Mouse (Mus musculus): ENCODE measurements around the gene Phactr1. TPM values are rescaled to one million over a fixed set of nuclear protein-coding genes. Genes with fewer than 3 reads are reported as not detected.

The Phactr1 gene
- polyA plus RNA-seq, 1 experiment from 2014 or later: 58.4 TPM

- no peak for ATAC-seq (ENCODE audit: low read depth)
- H3K27ac ChIP-seq (ENCODE audit: low read depth, low read length): no peak overlapping the region
- no peak overlapping the region for H3K4me2 ChIP-seq (ENCODE audit: low read depth, low read length)
- 0 out of 2 replicates have a peak, but pooled peaks cover 5% of the 10 kb centered on the region for H3K36me3 ChIP-seq (ENCODE audit: control insufficient read depth, insufficient read depth, low read length)
- H3K27me3 ChIP-seq (ENCODE audit: control insufficient read depth, insufficient read depth, low read length): no peaks in the 10 kb centered on the region
- 61% methylated on average over 5 of the region's 5 CpGs for WGBS
- H3K9me3 ChIP-seq (ENCODE audit: control insufficient read depth, low read length): no peaks in the 10 kb centered on the region
- H3K4me3 ChIP-seq (ENCODE audit: low read depth, low read length): no peak overlapping the region
- no peaks in the 10 kb centered on the region for H3K4me1 ChIP-seq (ENCODE audit: control insufficient read depth, insufficient read depth, low read length)
- no peak overlapping the region for H3K9ac ChIP-seq (replicated peaks; ENCODE audit: low read depth, low read length)
These were observed 476.9 kb downstream of the Phactr1 start for GRCm38 (mm10) chr13:43157370-43157769.

- Histone ChIP-seq H3K4me1 (ENCODE audit: control insufficient read depth, insufficient read depth, low read length) (no peaks in the 10 kb centered on the region), H3K9ac (replicated peaks; ENCODE audit: low read depth, low read length) (no peak overlapping the region), H3K27me3 (ENCODE audit: control insufficient read depth, insufficient read depth, low read length) (no peaks in the 10 kb centered on the region), H3K27ac (ENCODE audit: low read depth, low read length) (peak overlapping the region; percentile 66), H3K4me2 (ENCODE audit: low read depth, low read length) (no peak overlapping the region), H3K9me3 (ENCODE audit: control insufficient read depth, low read length) (no peaks in the 10 kb centered on the region), H3K4me3 (ENCODE audit: low read depth, low read length) (no peak overlapping the region), H3K36me3 (ENCODE audit: control insufficient read depth, insufficient read depth, low read length) (0 out of 2 replicates have a peak, but pooled peaks cover 6% of the 10 kb centered on the region)
- 19% methylated on average over 5 of the region's 5 CpGs for WGBS
- ATAC-seq (ENCODE audit: low read depth): peak; percentile 82; the same call in 1 of the 2 replicates
These were observed 477.9 kb downstream of the Phactr1 start for GRCm38 (mm10) chr13:43158281-43158680.

GRCm38 (mm10) chr13:43159429-43159828 is 479.0 kb downstream of the Phactr1 start:
- Histone ChIP-seq H3K4me3 (ENCODE audit: low read depth, low read length) (no peak overlapping the region), H3K9ac (replicated peaks; ENCODE audit: low read depth, low read length) (no peak overlapping the region), H3K36me3 (ENCODE audit: control insufficient read depth, insufficient read depth, low read length) (0 out of 2 replicates have a peak, but pooled peaks cover 6% of the 10 kb centered on the region), H3K27ac (ENCODE audit: low read depth, low read length) (no peak overlapping the region), H3K4me1 (ENCODE audit: control insufficient read depth, insufficient read depth, low read length) (no peaks in the 10 kb centered on the region), H3K27me3 (ENCODE audit: control insufficient read depth, insufficient read depth, low read length) (no peaks in the 10 kb centered on the region), H3K4me2 (ENCODE audit: low read depth, low read length) (no peak overlapping the region), H3K9me3 (ENCODE audit: control insufficient read depth, low read length) (no peaks in the 10 kb centered on the region)
- ATAC-seq (ENCODE audit: low read depth): 0 out of 2 replicates have a peak, but pooled peaks have one; percentile 2
- whole genome bisulfite sequencing: 53% methylated on average over 3 of the region's 3 CpGs

- Histone ChIP-seq H3K36me3 (ENCODE audit: control insufficient read depth, insufficient read depth, low read length) (peaks cover 10% of the 10 kb centered on the region; the same call in 1 of the 2 replicates), H3K27ac (ENCODE audit: low read depth, low read length) (no peak overlapping the region), H3K4me2 (ENCODE audit: low read depth, low read length) (no peak overlapping the region), H3K9ac (replicated peaks; ENCODE audit: low read depth, low read length) (no peak overlapping the region), H3K27me3 (ENCODE audit: control insufficient read depth, insufficient read depth, low read length) (no peaks in the 10 kb centered on the region), H3K4me1 (ENCODE audit: control insufficient read depth, insufficient read depth, low read length) (peaks cover 5% of the 10 kb centered on the region; the same call in 1 of the 2 replicates), H3K4me3 (ENCODE audit: low read depth, low read length) (no peak overlapping the region), H3K9me3 (ENCODE audit: control insufficient read depth, low read length) (no peaks in the 10 kb centered on the region)
- 83% methylated on average over 9 of the region's 9 CpGs for WGBS
- ATAC-seq (ENCODE audit: low read depth): no peak
These were observed 487.3 kb downstream of the Phactr1 start for GRCm38 (mm10) chr13:43167721-43168120.

- Histone ChIP-seq H3K4me3 (ENCODE audit: low read depth, low read length) (peak within 1 kb of the TSS; percentile 63), H3K27ac (ENCODE audit: low read depth, low read length) (peak within 1 kb of the TSS; percentile 88), H3K9ac (replicated peaks; ENCODE audit: low read depth, low read length) (peak within 1 kb of the TSS; percentile 80), H3K4me2 (ENCODE audit: low read depth, low read length) (peak within 1 kb of the TSS; percentile 78), H3K4me1 (ENCODE audit: control insufficient read depth, insufficient read depth, low read length) (peaks cover 5% of the 10 kb centered on the region; the same call in 1 of the 2 replicates), H3K27me3 (ENCODE audit: control insufficient read depth, insufficient read depth, low read length) (no peaks in the 10 kb centered on the region), H3K36me3 (ENCODE audit: control insufficient read depth, insufficient read depth, low read length) (no peaks in the 10 kb centered on the region), H3K9me3 (ENCODE audit: control insufficient read depth, low read length) (no peaks in the 10 kb centered on the region)
- ATAC-seq (ENCODE audit: low read depth): peak; percentile 94
- under 1% methylated on average over 48 of the region's 48 CpGs for WGBS
These were observed 490.7 kb downstream of the Phactr1 start, which contains the start of gene Tbc1d7 for GRCm38 (mm10) chr13:43171020-43171710. Gene Tbc1d7, minus strand, starts transcription at chr13:43171501.

GRCm38 (mm10) chr13:43172036-43172713 is 491.8 kb downstream of the Phactr1 start:
- Histone ChIP-seq H3K4me2 (ENCODE audit: low read depth, low read length) (peak overlapping the region; percentile 78), H3K27ac (ENCODE audit: low read depth, low read length) (no peak overlapping the region; the same call in 1 of the 2 replicates), H3K9me3 (ENCODE audit: control insufficient read depth, low read length) (no peaks in the 10 kb centered on the region), H3K4me3 (ENCODE audit: low read depth, low read length) (peak overlapping the region; percentile 63), H3K9ac (replicated peaks; ENCODE audit: low read depth, low read length) (peak overlapping the region; percentile 58), H3K36me3 (ENCODE audit: control insufficient read depth, insufficient read depth, low read length) (no peaks in the 10 kb centered on the region), H3K4me1 (ENCODE audit: control insufficient read depth, insufficient read depth, low read length) (peaks cover 5% of the 10 kb centered on the region; the same call in 1 of the 2 replicates), H3K27me3 (ENCODE audit: control insufficient read depth, insufficient read depth, low read length) (no peaks in the 10 kb centered on the region)
- WGBS: 34% methylated on average over 14 of the region's 14 CpGs
- no peak for ATAC-seq (ENCODE audit: low read depth)

GRCm38 (mm10) chr13:43173262-43173661 is 492.8 kb downstream of the Phactr1 start:
- 16% methylated on average over 9 of the region's 9 CpGs for WGBS
- Histone ChIP-seq H3K9me3 (ENCODE audit: control insufficient read depth, low read length) (no peaks in the 10 kb centered on the region), H3K9ac (replicated peaks; ENCODE audit: low read depth, low read length) (no peak overlapping the region), H3K27ac (ENCODE audit: low read depth, low read length) (no peak overlapping the region), H3K4me1 (ENCODE audit: control insufficient read depth, insufficient read depth, low read length) (peaks cover 5% of the 10 kb centered on the region; the same call in 1 of the 2 replicates), H3K27me3 (ENCODE audit: control insufficient read depth, insufficient read depth, low read length) (no peaks in the 10 kb centered on the region), H3K36me3 (ENCODE audit: control insufficient read depth, insufficient read depth, low read length) (no peaks in the 10 kb centered on the region), H3K4me2 (ENCODE audit: low read depth, low read length) (no peak overlapping the region), H3K4me3 (ENCODE audit: low read depth, low read length) (no peak overlapping the region)
- ATAC-seq (ENCODE audit: low read depth): no peak

GRCm38 (mm10) chr13:43176676-43177075 is 496.3 kb downstream of the Phactr1 start:
- 91% methylated on average over 3 of the region's 3 CpGs for WGBS
- Histone ChIP-seq H3K4me3 (ENCODE audit: low read depth, low read length) (no peak overlapping the region), H3K9me3 (ENCODE audit: control insufficient read depth, low read length) (no peaks in the 10 kb centered on the region), H3K27me3 (ENCODE audit: control insufficient read depth, insufficient read depth, low read length) (no peaks in the 10 kb centered on the region), H3K27ac (ENCODE audit: low read depth, low read length) (no peak overlapping the region), H3K9ac (replicated peaks; ENCODE audit: low read depth, low read length) (no peak overlapping the region), H3K4me1 (ENCODE audit: control insufficient read depth, insufficient read depth, low read length) (peaks cover 4% of the 10 kb centered on the region; the same call in 1 of the 2 replicates), H3K36me3 (ENCODE audit: control insufficient read depth, insufficient read depth, low read length) (no peaks in the 10 kb centered on the region), H3K4me2 (ENCODE audit: low read depth, low read length) (no peak overlapping the region)
- ATAC-seq (ENCODE audit: low read depth): no peak

GRCm38 (mm10) chr13:43177317-43177716 is 496.9 kb downstream of the Phactr1 start:
- no peak for ATAC-seq (ENCODE audit: low read depth)
- H3K36me3 ChIP-seq (ENCODE audit: control insufficient read depth, insufficient read depth, low read length): no peaks in the 10 kb centered on the region
- WGBS: 92% methylated on average over 7 of the region's 7 CpGs

More at GRCm38 (mm10) chr13:43177317-43177716, 496.9 kb downstream of the Phactr1 start:
- Histone ChIP-seq H3K27ac (ENCODE audit: low read depth, low read length) (no peak overlapping the region), H3K27me3 (ENCODE audit: control insufficient read depth, insufficient read depth, low read length) (no peaks in the 10 kb centered on the region), H3K4me1 (ENCODE audit: control insufficient read depth, insufficient read depth, low read length) (no peaks in the 10 kb centered on the region), H3K9me3 (ENCODE audit: control insufficient read depth, low read length) (no peaks in the 10 kb centered on the region), H3K9ac (replicated peaks; ENCODE audit: low read depth, low read length) (no peak overlapping the region), H3K4me2 (ENCODE audit: low read depth, low read length) (no peak overlapping the region), H3K4me3 (ENCODE audit: low read depth, low read length) (no peak overlapping the region)

Data from neural tube, embryonic 14.5 days (tissue).